Mouse (Mus musculus) forebrain, embryonic 14.5 days (tissue): Measurements from ENCODE around the gene Etfb. TPM values are rescaled to one million over a fixed set of nuclear protein-coding genes. Genes with fewer than 3 reads are reported as not detected.

Experiments
- ATAC-seq: fragments of 200-750 bp; cut with Nextera tagmentation; 2 replicates; pipeline ENCODE4 v1.8.0; 2017; ENCODE audit warnings: mild to moderate bottlenecking, moderate library complexity
- DNase-seq: peaks from one replicate; pipeline ENCODE4 v3.0.0-alpha.2; 2015; ENCODE audit warnings: low spot score
- H3K27ac ChIP-seq: fragments of 300-500 bp; sonication (generic); 2 replicates; pipeline ENCODE4 v1.5.1; 2014; ENCODE audit warnings: low read depth, mild to moderate bottlenecking, control low read depth, low read length, moderate library complexity
- H3K27me3 ChIP-seq: fragments of 300-500 bp; sonication (generic); replicated peaks from 2 replicates; pipeline ENCODE4 v1.6.1; 2014; ENCODE audit warnings: low read length, control low read depth, mixed read lengths; ENCODE audit not compliant: control insufficient read depth, insufficient read depth
- H3K36me3 ChIP-seq: fragments of 300-500 bp; sonication (generic); 2 replicates; pipeline ENCODE4 v1.6.1; 2014; ENCODE audit warnings: low read length, control low read depth; ENCODE audit not compliant: control insufficient read depth, insufficient read depth
- H3K4me1 ChIP-seq: fragments of 300-500 bp; sonication (generic); 2 replicates; pipeline ENCODE4 v1.6.1; 2014; ENCODE audit warnings: antibody characterized with exemption, low read length, control low read depth; ENCODE audit not compliant: control insufficient read depth, insufficient read depth
- H3K4me2 ChIP-seq: fragments of 300-500 bp; sonication (generic); 2 replicates; pipeline ENCODE4 v1.6.1; 2014; ENCODE audit warnings: mild to moderate bottlenecking, control low read depth, low read length
- H3K4me3 ChIP-seq: fragments of 300-500 bp; sonication (generic); 2 replicates; pipeline ENCODE4 v1.5.1; 2014; ENCODE audit warnings: low read depth, low read length, control low read depth
- H3K9ac ChIP-seq: fragments of 300-500 bp; sonication (generic); 2 replicates; pipeline ENCODE4 v1.6.1; 2014; ENCODE audit warnings: mild to moderate bottlenecking, low read length, control low read depth, moderate library complexity
- H3K9me3 ChIP-seq: fragments of 300-500 bp; sonication (generic); replicated peaks from 2 replicates; pipeline ENCODE4 v1.6.1; 2016; ENCODE audit warnings: low read length, control low read depth, mixed read lengths; ENCODE audit not compliant: control insufficient read depth
- WGBS: fragments of 180-500 bp; shearing (Covaris S2); extraction: QIAGEN DNeasy Blood & Tissue Kit; methylation state at CpG from one replicate; pipeline ENCODE4 v1.1.7; 2014; 5-methylcytosine and 5-hydroxymethylcytosine counted together
- polyA plus RNA-seq: library from polyadenylated mRNA; unstranded; fragments of >200 nt; fragmentation: Nextera tagmentation; extraction: Ambion mirVana; gene quantifications from 2 replicates; pipeline ENCODE4 v1.2.1, GENCODE M21; 2014

Etfb gene
- polyA plus RNA-seq, 1 experiment from 2014 or later, result 182 TPM

DNA sequence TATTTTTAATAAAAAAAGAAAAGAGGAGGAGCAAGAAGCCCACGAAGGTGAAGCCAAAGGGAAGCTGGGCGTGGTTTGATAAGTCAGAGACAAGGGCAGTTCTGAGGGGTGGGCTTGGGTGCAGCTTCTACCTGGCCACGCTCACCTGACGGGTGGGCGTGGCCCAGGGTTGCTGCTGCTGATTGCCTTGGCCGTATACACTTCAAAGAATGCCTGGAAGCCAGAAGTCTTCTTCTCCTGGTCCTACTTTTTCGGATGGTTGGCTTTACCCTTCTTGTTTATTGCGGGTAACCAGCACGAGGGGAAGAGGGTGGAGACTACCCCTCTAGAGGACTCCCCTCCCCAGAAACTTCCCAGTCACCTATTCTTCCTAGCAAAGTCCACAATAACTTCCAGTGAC, 1.2 kb upstream of the Etfb start:
- DNase-seq (no peak), ATAC-seq (no peak)
- H3K27me3 ChIP-seq, result no peaks in the 10 kb centered on the region
- peaks cover 11% of the 10 kb centered on the region; the same call in 1 of the 2 replicates for H3K4me1 ChIP-seq
- H3K9ac ChIP-seq, result peak overlapping the region; percentile 72
- no peaks in the 10 kb centered on the region for H3K9me3 ChIP-seq
- no peaks in the 10 kb centered on the region for H3K36me3 ChIP-seq
- peak overlapping the region; percentile 83 for H3K4me2 ChIP-seq
- peak overlapping the region; percentile 58 for H3K4me3 ChIP-seq
- H3K27ac ChIP-seq, result peak overlapping the region; percentile 82
- 13% methylated on average over 9 of the region's 9 CpGs for WGBS

DNA sequence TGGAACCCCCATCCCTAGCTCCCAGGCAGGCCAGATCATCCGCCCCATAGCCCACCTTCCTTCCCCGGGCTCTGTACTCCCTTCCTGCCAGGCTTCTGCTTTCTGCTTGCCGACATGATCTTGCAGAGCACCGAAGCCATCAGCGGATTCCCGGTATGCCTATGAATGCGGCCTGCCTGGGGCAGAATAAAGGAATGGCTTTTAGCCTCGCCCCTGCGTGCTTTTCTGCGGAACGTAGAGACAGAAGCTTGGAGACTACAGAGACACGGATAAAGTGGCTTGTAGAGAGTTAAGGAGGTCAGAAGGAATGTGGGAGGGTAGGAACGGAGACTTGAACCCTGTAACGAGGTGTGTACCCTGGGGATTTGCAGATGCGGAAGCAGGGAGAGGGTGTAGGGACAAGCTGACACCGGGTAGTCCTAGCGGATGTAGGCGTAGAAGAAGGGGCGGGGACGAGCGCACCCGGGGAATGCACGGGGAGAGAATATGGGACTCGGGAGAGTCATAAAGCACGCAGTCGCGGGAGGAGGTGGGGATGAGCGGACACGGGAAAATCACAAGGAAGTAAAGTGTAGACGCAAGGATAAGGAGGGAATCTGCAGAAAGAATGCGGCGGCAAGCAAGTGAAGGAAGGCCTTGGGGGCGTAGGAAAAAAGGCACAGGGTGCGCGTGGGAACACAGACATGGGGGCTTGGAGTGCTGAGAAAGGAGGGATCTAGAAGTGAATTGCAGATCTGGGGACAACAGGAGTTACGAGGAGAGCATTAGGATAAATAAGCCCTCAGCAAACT, 562 bp upstream of the Etfb start:
- H3K4me1 ChIP-seq, result peaks cover 11% of the 10 kb centered on the region; the same call in 1 of the 2 replicates
- under 1% methylated on average over 36 of the region's 36 CpGs for WGBS
- H3K9me3 ChIP-seq, result no peaks in the 10 kb centered on the region
- ATAC-seq (peak; percentile 85), DNase-seq (peak; percentile 63)
- peak overlapping the region; percentile 82 for H3K27ac ChIP-seq
- H3K4me3 ChIP-seq, result peak overlapping the region; percentile 58
- no peaks in the 10 kb centered on the region for H3K27me3 ChIP-seq
- peak overlapping the region; percentile 72 for H3K9ac ChIP-seq
- H3K36me3 ChIP-seq, result no peaks in the 10 kb centered on the region
- peak overlapping the region; percentile 83 for H3K4me2 ChIP-seq

DNA sequence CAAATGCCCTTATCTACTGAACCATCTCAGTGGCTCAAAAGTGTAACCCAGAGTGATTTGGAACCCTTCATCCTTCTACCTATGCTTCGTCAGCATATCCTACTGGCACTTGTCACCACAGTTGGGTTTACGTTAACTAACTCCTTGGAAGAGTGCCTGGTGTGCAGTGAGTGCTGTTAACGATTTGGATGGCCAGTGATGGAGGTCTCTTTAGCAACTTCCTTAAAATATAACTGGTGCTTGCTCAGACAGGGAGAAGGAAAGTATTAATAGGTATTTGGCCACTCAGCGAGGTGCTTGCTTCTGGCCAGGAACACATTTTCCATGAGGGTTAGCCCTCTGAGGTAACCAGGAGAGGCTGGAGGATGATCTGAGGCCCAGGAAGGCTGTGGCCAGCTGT, 3.9 kb downstream of the Etfb start:
- H3K4me1 ChIP-seq, result peaks cover 9% of the 10 kb centered on the region; the same call in 1 of the 2 replicates
- H3K4me3 ChIP-seq, result no peak overlapping the region
- ATAC-seq (no peak), DNase-seq (no peak)
- WGBS, result 73% methylated on average over 4 of the region's 4 CpGs
- H3K27ac ChIP-seq, result no peak overlapping the region
- H3K9ac ChIP-seq, result no peak overlapping the region
- H3K27me3 ChIP-seq, result no peaks in the 10 kb centered on the region
- H3K4me2 ChIP-seq, result no peak overlapping the region
- H3K36me3 ChIP-seq, result 0 out of 2 replicates have a peak, but pooled peaks cover 5% of the 10 kb centered on the region
- H3K9me3 ChIP-seq, result no peaks in the 10 kb centered on the region

DNA sequence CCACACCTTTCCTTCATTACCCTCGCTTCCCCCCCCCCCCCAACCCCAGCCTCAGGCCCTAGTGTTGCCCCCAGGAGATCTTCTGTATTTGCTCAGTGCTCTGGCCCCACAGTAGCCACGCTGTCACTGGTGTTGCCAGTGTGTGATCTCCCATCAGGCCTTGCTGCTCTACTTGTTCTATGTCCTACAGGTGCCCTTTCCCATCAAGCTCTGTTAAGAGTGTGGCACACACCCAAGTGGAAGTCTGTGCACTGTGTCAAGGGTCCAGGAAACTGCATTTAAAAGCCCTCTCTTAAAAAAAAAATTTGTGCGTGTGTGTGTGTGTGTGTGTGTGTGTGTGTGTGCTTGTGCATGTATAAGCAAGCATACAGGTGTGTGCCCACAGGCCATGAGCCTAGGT, 4.4 kb downstream of the Etfb start:
- no peak for ATAC-seq
- WGBS, result 95% methylated on average over 2 of the region's 3 CpGs
- H3K4me3 ChIP-seq, result no peak overlapping the region

DNA sequence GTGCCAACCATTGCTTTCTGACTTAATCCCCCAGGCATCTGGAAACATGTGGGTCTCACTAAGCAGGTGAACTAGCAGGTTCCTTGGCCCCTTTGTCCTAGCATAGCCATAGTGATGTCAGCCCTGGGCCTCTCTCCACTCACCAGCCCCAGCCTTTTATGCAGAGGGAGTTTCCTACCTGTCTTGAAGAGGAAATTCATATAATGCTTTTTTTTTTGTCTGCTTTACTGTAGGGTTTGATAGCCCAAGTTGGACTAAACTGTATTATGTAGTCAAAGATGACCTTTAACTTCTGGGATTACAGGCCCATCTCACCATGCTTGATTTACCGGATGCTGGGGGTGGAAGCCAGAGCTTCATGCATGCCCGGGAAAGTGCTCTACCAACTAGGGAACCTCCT, 5.9 kb downstream of the Etfb start:
- Histone ChIP-seq H3K4me2 (no peak overlapping the region), H3K9ac (no peak overlapping the region), H3K4me3 (no peak overlapping the region), H3K4me1 (0 out of 2 replicates have a peak, but pooled peaks cover 2% of the 10 kb centered on the region), H3K27ac (no peak overlapping the region), H3K36me3 (peaks cover 24% of the 10 kb centered on the region), H3K27me3 (no peaks in the 10 kb centered on the region), H3K9me3 (no peaks in the 10 kb centered on the region)
- ATAC-seq (no peak), DNase-seq (no peak)
- WGBS, result 98% methylated on average over 2 of the region's 2 CpGs

More for the DNA sequence above, 4.4 kb downstream of the Etfb start:
- no peaks in the 10 kb centered on the region for H3K9me3 ChIP-seq
- H3K27ac ChIP-seq, result no peak overlapping the region
- DNase-seq, result no peak
- peaks cover 9% of the 10 kb centered on the region; the same call in 1 of the 2 replicates for H3K4me1 ChIP-seq
- peaks cover 10% of the 10 kb centered on the region; the same call in 1 of the 2 replicates for H3K36me3 ChIP-seq
- H3K4me2 ChIP-seq, result no peak overlapping the region
- no peaks in the 10 kb centered on the region for H3K27me3 ChIP-seq
- no peak overlapping the region for H3K9ac ChIP-seq

DNA sequence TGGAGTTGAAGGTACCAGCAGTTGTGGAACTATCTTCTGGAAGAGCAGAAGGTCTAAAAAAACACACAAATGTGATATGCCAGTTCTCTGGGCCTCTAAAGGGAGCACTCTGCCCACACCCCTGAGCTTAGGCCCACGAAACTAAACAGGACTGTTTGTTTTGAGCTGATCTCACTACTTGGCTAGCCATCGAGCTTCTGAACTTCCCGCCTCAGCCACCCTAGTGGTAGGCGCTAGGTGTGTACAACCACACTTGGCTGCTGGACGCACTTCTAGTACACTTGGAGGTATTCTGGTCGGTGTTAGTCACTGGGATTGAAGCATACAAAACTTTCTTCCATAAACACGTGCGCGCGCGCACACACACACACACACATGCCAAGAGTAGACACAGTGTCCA, 7.8 kb downstream of the Etfb start:
- no peaks in the 10 kb centered on the region for H3K4me1 ChIP-seq
- ATAC-seq (no peak), DNase-seq (no peak)
- 93% methylated on average over 11 of the region's 11 CpGs for WGBS
- no peak overlapping the region for H3K9ac ChIP-seq
- peaks cover 35% of the 10 kb centered on the region for H3K36me3 ChIP-seq
- H3K4me2 ChIP-seq, result no peak overlapping the region
- no peaks in the 10 kb centered on the region for H3K9me3 ChIP-seq
- H3K27ac ChIP-seq, result no peak overlapping the region
- H3K4me3 ChIP-seq, result no peak overlapping the region
- H3K27me3 ChIP-seq, result no peaks in the 10 kb centered on the region

DNA sequence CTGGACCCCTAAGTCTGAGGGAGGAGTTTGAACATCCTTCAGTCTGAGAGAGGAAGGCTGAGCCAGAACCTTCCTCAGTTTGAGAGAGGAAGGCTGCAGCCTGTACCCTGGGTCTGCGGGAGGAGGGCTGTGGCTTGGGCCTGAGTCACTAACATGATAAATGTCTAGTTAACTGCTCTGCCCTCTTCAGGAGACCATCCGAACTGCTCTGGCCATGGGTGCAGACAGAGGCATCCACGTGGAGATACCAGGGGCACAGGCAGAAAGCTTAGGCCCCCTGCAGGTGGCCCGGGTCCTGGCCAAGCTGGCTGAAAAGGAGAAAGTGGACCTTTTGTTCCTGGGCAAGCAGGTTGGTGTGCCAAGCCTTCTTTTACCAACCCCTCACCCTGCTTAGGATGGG, 8.7 kb downstream of the Etfb start:
- no peak for DNase-seq
- H3K9me3 ChIP-seq, result no peaks in the 10 kb centered on the region
- WGBS, result 46% methylated on average over 4 of the region's 4 CpGs

DNA sequence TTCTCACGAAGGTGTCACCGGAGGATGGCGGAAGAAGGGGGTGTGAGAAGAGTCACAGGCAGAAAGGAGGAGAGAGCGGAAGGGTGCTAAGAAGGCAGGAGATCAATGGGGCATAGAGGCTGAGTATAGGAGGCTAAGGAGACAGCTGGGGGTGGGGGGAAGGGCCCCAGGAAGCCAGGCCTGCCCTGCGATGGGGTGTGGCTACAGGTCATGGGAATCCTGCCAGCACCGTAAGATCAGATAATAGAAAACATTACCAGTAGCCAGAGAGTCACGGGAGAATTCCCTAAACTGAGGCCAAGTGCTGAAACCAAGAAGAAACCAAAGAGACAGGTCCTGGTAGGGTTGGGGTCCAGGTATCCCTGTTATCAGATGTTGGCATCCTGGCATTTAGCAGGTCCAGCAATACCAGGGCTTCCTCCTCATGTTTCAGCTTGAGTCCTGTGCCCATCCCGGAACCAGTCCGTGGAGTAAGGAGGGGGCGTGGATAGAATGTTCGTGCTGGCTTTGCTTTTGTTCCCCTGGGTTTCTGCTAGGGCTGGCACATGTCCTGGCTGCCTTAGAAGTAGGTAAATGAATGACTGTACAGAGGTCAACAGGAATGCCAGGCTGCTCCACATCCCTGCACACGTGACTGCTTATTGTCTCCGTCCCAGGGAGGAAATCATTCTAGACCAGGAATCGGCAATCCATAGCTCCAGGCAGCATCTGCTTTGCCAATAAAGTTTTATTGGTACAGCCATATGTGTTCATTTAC, 9.9 kb downstream of the Etfb start:
- Histone ChIP-seq H3K4me2 (no peak overlapping the region), H3K9me3 (no peaks in the 10 kb centered on the region), H3K9ac (no peak overlapping the region), H3K27ac (no peak overlapping the region), H3K4me1 (no peaks in the 10 kb centered on the region), H3K27me3 (no peaks in the 10 kb centered on the region), H3K4me3 (no peak overlapping the region), H3K36me3 (peaks cover 40% of the 10 kb centered on the region)
- 90% methylated on average over 14 of the region's 14 CpGs for WGBS
- ATAC-seq (no peak), DNase-seq (no peak)

More for the DNA sequence above, 8.7 kb downstream of the Etfb start:
- H3K4me1 ChIP-seq, result no peaks in the 10 kb centered on the region
- no peaks in the 10 kb centered on the region for H3K27me3 ChIP-seq
- no peak overlapping the region for H3K4me3 ChIP-seq
- no peak overlapping the region for H3K27ac ChIP-seq
- no peak overlapping the region for H3K4me2 ChIP-seq
- ATAC-seq, result no peak
- H3K36me3 ChIP-seq, result peaks cover 40% of the 10 kb centered on the region
- H3K9ac ChIP-seq, result no peak overlapping the region

DNA sequence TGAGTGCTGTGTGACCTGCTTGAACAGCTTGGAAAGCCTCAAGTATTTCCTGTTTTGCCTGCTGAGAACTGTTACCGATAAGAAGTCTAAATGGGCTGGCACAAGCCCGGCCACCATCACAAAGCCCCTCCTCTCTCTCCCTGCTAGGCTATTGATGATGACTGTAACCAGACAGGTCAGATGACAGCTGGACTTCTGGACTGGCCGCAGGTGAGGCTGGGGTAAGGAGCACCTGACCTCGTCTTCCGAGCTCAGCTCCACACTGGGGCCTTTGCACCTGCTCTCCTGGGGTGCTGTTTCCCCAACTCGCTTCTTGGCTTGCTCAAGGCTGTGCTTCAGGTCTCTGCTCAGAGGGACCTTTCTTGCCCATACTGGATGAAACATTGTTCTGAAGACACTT, 10.5 kb downstream of the Etfb start:
- Histone ChIP-seq H3K4me2 (no peak overlapping the region), H3K27me3 (no peaks in the 10 kb centered on the region), H3K27ac (no peak overlapping the region), H3K36me3 (peaks cover 40% of the 10 kb centered on the region), H3K9ac (no peak overlapping the region), H3K9me3 (no peaks in the 10 kb centered on the region), H3K4me3 (no peak overlapping the region), H3K4me1 (no peaks in the 10 kb centered on the region)
- WGBS, result 93% methylated on average over 6 of the region's 6 CpGs
- no peak for DNase-seq
- ATAC-seq, result no peak
